Mouse (Mus musculus): ENCODE results near the gene Gm20431.

GRCm38 (mm10) chr2:167708373-167708772 lies 47.1 kb upstream of the Gm20431 start:
- TF ChIP-seq CTCF (IDR thresholded peaks at IDR 0.05; ENCODE audit: extremely low read depth, insufficient read depth, low read length), result no peak
- no peak for TF ChIP-seq POLR2A (IDR thresholded peaks at IDR 0.05; ENCODE audit: extremely low read depth, insufficient read depth, low read length)

Data from cortical plate, adult 2 months (tissue).